Mouse (Mus musculus) heart, adult 10 weeks (tissue): ENCODE results near the gene Gm15130. TPM values are rescaled to one million over a fixed set of nuclear protein-coding genes. Genes with fewer than 3 reads are reported as not detected.

Source experiments
- polyA plus RNA-seq: library from polyadenylated mRNA; stranded (reverse); fragments of 350-450 nt; fragmentation: Illumina TruSeq; extraction: RNeasy Lipid Tissue Mini Kit (QIAGEN cat#74804); gene quantifications from one replicate; pipeline ENCODE4 v1.2.3, GENCODE M21; 2014; ENCODE audit warnings: low read depth, low replicate concordance

Gm15130 gene
- not detected for polyA plus RNA-seq

DNA sequence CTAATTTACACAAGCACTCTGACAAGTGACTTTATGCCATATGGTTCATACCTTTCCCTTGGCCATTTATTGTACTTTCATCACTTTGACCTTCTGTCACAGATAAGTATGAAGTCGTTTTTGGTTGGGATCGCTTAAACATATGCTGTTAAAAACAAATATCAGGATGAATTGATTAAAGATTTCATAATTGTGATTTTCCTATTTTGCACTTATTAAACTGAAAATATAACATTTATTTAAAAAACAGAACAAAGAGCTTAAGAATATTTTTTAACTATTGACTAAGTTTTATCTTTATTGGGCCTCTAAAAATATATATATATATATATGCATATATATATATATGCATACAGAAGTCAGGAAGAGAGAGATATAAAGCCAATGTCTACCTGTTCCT is at the start of gene Gm15130:
Gm15130 (minus strand) TSS at position 101 of the 400 bp plus-strand sequence.

DNA sequence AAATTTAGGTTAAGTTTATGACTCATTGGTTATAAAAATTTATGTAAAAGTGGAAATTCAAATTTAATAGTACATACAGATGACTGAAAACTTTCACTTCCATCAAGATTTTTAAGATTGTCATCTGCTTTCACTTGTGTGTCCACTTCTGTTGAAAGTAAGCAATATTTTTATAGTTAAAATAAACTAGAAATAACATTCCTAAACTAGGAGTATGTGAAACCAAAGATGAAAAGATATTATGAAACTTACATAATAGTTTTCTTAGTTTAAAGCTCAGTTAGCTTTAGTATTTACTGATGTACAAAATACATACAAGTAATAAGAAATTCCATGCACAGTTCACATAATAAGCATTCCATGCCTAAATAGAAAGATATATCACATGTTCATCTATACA is 46.9 kb downstream of the Gm15130 start, which contains the start of gene Gm13941:
Gm13941 (minus strand) TSS at position 101 of the 400 bp plus-strand sequence.

Other genes starting within 250 kb of the Gm15130 start
- gene Ano3, start 202.0 kb downstream of the Gm15130 start, polyA plus RNA-seq, result 0.18 TPM
- gene Gm13941, start 47.0 kb downstream of the Gm15130 start, polyA plus RNA-seq, result not detected
- gene 4930430A15Rik, start 76.7 kb upstream of the Gm15130 start, polyA plus RNA-seq, result not detected
- gene Olfr1275, start 82.3 kb upstream of the Gm15130 start, polyA plus RNA-seq, result not detected
- not detected for gene Olfr1276, start 101.6 kb upstream of the Gm15130 start, polyA plus RNA-seq
- not detected for gene Olfr1277, start 121.2 kb upstream of the Gm15130 start, polyA plus RNA-seq
- not detected for gene Olfr1278, start 137.2 kb upstream of the Gm15130 start, polyA plus RNA-seq
- gene Olfr1279, start 147.7 kb upstream of the Gm15130 start, polyA plus RNA-seq, result not detected
- not detected for gene Olfr1280, start 161.1 kb upstream of the Gm15130 start, polyA plus RNA-seq
- not detected for gene Olfr1281, start 173.6 kb upstream of the Gm15130 start, polyA plus RNA-seq
- gene Olfr1282, start 183.1 kb upstream of the Gm15130 start, polyA plus RNA-seq, result not detected
- not detected for gene Olfr1283, start 213.9 kb upstream of the Gm15130 start, polyA plus RNA-seq
- gene Olfr1284, start 222.6 kb upstream of the Gm15130 start, polyA plus RNA-seq, result not detected